ENCODE assay signal across 35 mouse cellular contexts in the genomic region with DNA sequence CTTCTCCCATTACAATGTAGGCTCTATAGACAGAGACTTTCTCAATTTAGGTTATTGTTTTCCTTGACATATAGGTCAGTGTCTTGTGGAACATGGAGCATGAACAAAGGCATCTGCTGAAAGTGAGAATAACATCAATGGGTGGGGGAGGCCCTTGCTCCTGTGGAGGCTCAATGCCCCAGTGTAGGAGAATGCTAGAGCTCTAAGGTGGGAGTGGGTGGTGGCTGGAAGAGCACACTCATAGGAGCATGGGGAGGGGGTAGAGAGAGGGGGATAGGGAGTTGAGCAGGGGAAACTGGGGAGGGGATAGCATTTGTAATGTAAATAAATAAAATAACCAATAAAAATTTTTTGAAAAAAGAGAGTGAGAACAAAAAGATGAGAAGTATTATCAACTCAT.
"Had no signal": no experiment of that assay in that cellular context is flagged by ENCODE, and none has a peak within 500 bp of the region (broad histone marks: within the 10 kb centered on the region; RNA-seq: fewer than 3 reads in every experiment).

No protein-coding gene starts in this region.

- H3K4me3 ChIP-seq: heart, embryonic 10.5 days; heart, embryonic 12.5 days; heart, embryonic 13.5 days; heart, embryonic 15.5 days; hindbrain, embryonic 10.5 days; hindbrain, embryonic 12.5 days; hindbrain, embryonic 13.5 days; hindbrain, embryonic 15.5 days; intestine, embryonic 15.5 days; kidney, embryonic 15.5 days; layer of hippocampus, adult 2 months had no signal

- H3K9me3 ChIP-seq: heart, embryonic 10.5 days; heart, embryonic 13.5 days; heart, embryonic 15.5 days; hindbrain, embryonic 10.5 days; hindbrain, embryonic 12.5 days; hindbrain, embryonic 13.5 days; hindbrain, embryonic 15.5 days; intestine, embryonic 15.5 days; kidney, embryonic 15.5 days had no signal

- H3K27ac ChIP-seq: heart, embryonic 10.5 days; heart, embryonic 13.5 days; heart, embryonic 15.5 days; hindbrain, embryonic 10.5 days; hindbrain, embryonic 12.5 days; hindbrain, embryonic 13.5 days; hindbrain, embryonic 14.5 days; hindbrain, embryonic 15.5 days; hindbrain, postnatal 0 days; intestine, embryonic 15.5 days; kidney, embryonic 15.5 days; kidney, postnatal 0 days; layer of hippocampus, adult 2 months had no signal

- H3K4me1 ChIP-seq: heart, embryonic 10.5 days; heart, embryonic 12.5 days; heart, embryonic 13.5 days; heart, embryonic 15.5 days; hindbrain, embryonic 12.5 days; hindbrain, embryonic 13.5 days; hindbrain, embryonic 15.5 days; intestine, embryonic 15.5 days; kidney, embryonic 15.5 days had no signal

- H3K9ac ChIP-seq: heart, embryonic 12.5 days; heart, embryonic 13.5 days; heart, embryonic 15.5 days; hindbrain, embryonic 12.5 days; hindbrain, embryonic 13.5 days; hindbrain, embryonic 14.5 days; hindbrain, embryonic 15.5 days; intestine, embryonic 15.5 days; kidney, embryonic 15.5 days had no signal

- H3K36me3 ChIP-seq: heart, embryonic 10.5 days; heart, embryonic 12.5 days; heart, embryonic 13.5 days; heart, embryonic 15.5 days; hindbrain, embryonic 10.5 days; hindbrain, embryonic 12.5 days; hindbrain, embryonic 13.5 days; hindbrain, embryonic 15.5 days; intestine, embryonic 15.5 days; kidney, embryonic 15.5 days had no signal

- ATAC-seq: hindbrain, embryonic 16.5 days; hindbrain, postnatal 0 days; inflammation-experienced regulatory T-cells, adult 6 months; intestine, embryonic 15.5 days; intestine, embryonic 16.5 days; intestine, postnatal 0 days had no signal

- DNase-seq: heart, postnatal 10 days; heart, postnatal 14 days; heart, postnatal 36 days; heart, postnatal 4 days; kidney, adult 11 months; kidney, adult 18-20 months; kidney, adult 2 months; kidney, adult 8-10 months; kidney, adult 9 months; kidney, postnatal 10 days; kidney, postnatal 14 days; kidney, postnatal 25 days; kidney, postnatal 36 days; kidney, postnatal 4 days; layer of hippocampus, adult 9-11 months; layer of hippocampus, postnatal 36 days had no signal

- H3K4me2 ChIP-seq: heart, embryonic 11.5 days; heart, embryonic 12.5 days; heart, embryonic 13.5 days; heart, embryonic 15.5 days; hindbrain, embryonic 12.5 days; hindbrain, embryonic 13.5 days; hindbrain, embryonic 14.5 days; hindbrain, embryonic 15.5 days; intestine, embryonic 15.5 days; kidney, embryonic 15.5 days had no signal

- H3K27me3 ChIP-seq: heart, embryonic 12.5 days; heart, embryonic 13.5 days; heart, embryonic 15.5 days; hindbrain, embryonic 12.5 days; hindbrain, embryonic 13.5 days; hindbrain, embryonic 15.5 days; intestine, embryonic 15.5 days; kidney, embryonic 15.5 days had no signal
